Mouse (Mus musculus): Measurements from ENCODE around the gene Ccdc3. TPM values are rescaled to one million over a fixed set of nuclear protein-coding genes. Genes with fewer than 3 reads are reported as not detected.

Gene Ccdc3
- polyA plus RNA-seq, 1 experiment = 0.19 TPM

GRCm38 (mm10) chr2:5194701-5195215, 57.2 kb downstream of the Ccdc3 start:
- Histone ChIP-seq H3ac (ENCODE audit: control insufficient read depth, insufficient read length, low read depth) (no peak overlapping the region), H3K79me3 (ENCODE audit: low read depth) (no peaks in the 10 kb centered on the region), H3K79me2 (ENCODE audit: control insufficient read depth, insufficient read depth) (no peaks in the 10 kb centered on the region), H3K27me3 (ENCODE audit: control insufficient read depth, insufficient read depth, insufficient read length) (no peaks in the 10 kb centered on the region), H3K4me3 (ENCODE audit: insufficient read depth, poor library complexity, severe bottlenecking) (no peak overlapping the region), H3K36me3 (ENCODE audit: control insufficient read depth, insufficient read depth) (no peaks in the 10 kb centered on the region)
- no peak for TF ChIP-seq FOSL1 (IDR thresholded peaks at IDR 0.05; ENCODE audit: insufficient read depth, low read length, poor library complexity, severe bottlenecking)
- no peak for TF ChIP-seq MYOG (IDR thresholded peaks at IDR 0.05; ENCODE audit: control insufficient read depth, extremely low read depth, insufficient read length)
- no peak for TF ChIP-seq MYOD1 (IDR thresholded peaks at IDR 0.05; ENCODE audit: control insufficient read depth, insufficient read length, low read depth)
- no peak for TF ChIP-seq CTCF (IDR thresholded peaks at IDR 0.05; ENCODE audit: control insufficient read depth, insufficient read depth, insufficient read length)
- no peak for TF ChIP-seq MAX (IDR thresholded peaks at IDR 0.05)
- no peak for TF ChIP-seq CEBPB (IDR thresholded peaks at IDR 0.05; ENCODE audit: low read depth)

- Histone ChIP-seq H3K36me3 (ENCODE audit: control insufficient read depth, insufficient read depth) (no peaks in the 10 kb centered on the region), H3K4me3 (ENCODE audit: insufficient read depth, poor library complexity, severe bottlenecking) (no peak overlapping the region), H3K79me2 (ENCODE audit: control insufficient read depth, insufficient read depth) (no peaks in the 10 kb centered on the region), H3ac (ENCODE audit: control insufficient read depth, insufficient read length, low read depth) (no peak overlapping the region), H3K27me3 (ENCODE audit: control insufficient read depth, insufficient read depth, insufficient read length) (no peaks in the 10 kb centered on the region), H3K79me3 (ENCODE audit: low read depth) (no peaks in the 10 kb centered on the region)
- TF ChIP-seq FOSL1 (IDR thresholded peaks at IDR 0.05; ENCODE audit: insufficient read depth, low read length, poor library complexity, severe bottlenecking) (no peak), USF1 (IDR thresholded peaks at IDR 0.05; ENCODE audit: low read depth) (no peak), CEBPB (IDR thresholded peaks at IDR 0.05; ENCODE audit: low read depth) (no peak), MAX (IDR thresholded peaks at IDR 0.05) (no peak), MYOG (IDR thresholded peaks at IDR 0.05; ENCODE audit: control insufficient read depth, extremely low read depth, insufficient read length) (no peak), MYOD1 (IDR thresholded peaks at IDR 0.05; ENCODE audit: control insufficient read depth, insufficient read length, low read depth) (no peak), CTCF (IDR thresholded peaks at IDR 0.05; ENCODE audit: control insufficient read depth, insufficient read depth, insufficient read length) (no peak)
Measured at GRCm38 (mm10) chr2:5197486-5197885, 59.9 kb downstream of the Ccdc3 start.

- Histone ChIP-seq H3ac (ENCODE audit: control insufficient read depth, insufficient read length, low read depth) (no peak overlapping the region), H3K4me3 (ENCODE audit: insufficient read depth, poor library complexity, severe bottlenecking) (no peak overlapping the region), H3K36me3 (ENCODE audit: control insufficient read depth, insufficient read depth) (no peaks in the 10 kb centered on the region), H3K79me2 (ENCODE audit: control insufficient read depth, insufficient read depth) (no peaks in the 10 kb centered on the region), H3K27me3 (ENCODE audit: control insufficient read depth, insufficient read depth, insufficient read length) (no peaks in the 10 kb centered on the region), H3K79me3 (ENCODE audit: low read depth) (no peaks in the 10 kb centered on the region)
- TF ChIP-seq CEBPB (IDR thresholded peaks at IDR 0.05; ENCODE audit: low read depth) = no peak
- TF ChIP-seq FOSL1 (IDR thresholded peaks at IDR 0.05; ENCODE audit: insufficient read depth, low read length, poor library complexity, severe bottlenecking) = no peak
- no peak for TF ChIP-seq MAX (IDR thresholded peaks at IDR 0.05)
- TF ChIP-seq MYOG (IDR thresholded peaks at IDR 0.05; ENCODE audit: control insufficient read depth, extremely low read depth, insufficient read length) = no peak
- TF ChIP-seq CTCF (IDR thresholded peaks at IDR 0.05; ENCODE audit: control insufficient read depth, insufficient read depth, insufficient read length) = no peak
- no peak for TF ChIP-seq MYOD1 (IDR thresholded peaks at IDR 0.05; ENCODE audit: control insufficient read depth, insufficient read length, low read depth)
- no peak for TF ChIP-seq USF1 (IDR thresholded peaks at IDR 0.05; ENCODE audit: low read depth)
Measured at GRCm38 (mm10) chr2:5199289-5199688, 61.7 kb downstream of the Ccdc3 start.

GRCm38 (mm10) chr2:5200817-5201364, 63.3 kb downstream of the Ccdc3 start:
- H3K36me3 ChIP-seq (ENCODE audit: control insufficient read depth, insufficient read depth) = no peaks in the 10 kb centered on the region
- H3K4me3 ChIP-seq (ENCODE audit: insufficient read depth, poor library complexity, severe bottlenecking) = no peak overlapping the region
- TF ChIP-seq CTCF (IDR thresholded peaks at IDR 0.05; ENCODE audit: control insufficient read depth, insufficient read depth, insufficient read length) (no peak), MYOG (IDR thresholded peaks at IDR 0.05; ENCODE audit: control insufficient read depth, extremely low read depth, insufficient read length) (no peak), MAX (IDR thresholded peaks at IDR 0.05) (no peak), FOSL1 (IDR thresholded peaks at IDR 0.05; ENCODE audit: insufficient read depth, low read length, poor library complexity, severe bottlenecking) (no peak), USF1 (IDR thresholded peaks at IDR 0.05; ENCODE audit: low read depth) (no peak), CEBPB (IDR thresholded peaks at IDR 0.05; ENCODE audit: low read depth) (no peak), MYOD1 (IDR thresholded peaks at IDR 0.05; ENCODE audit: control insufficient read depth, insufficient read length, low read depth) (no peak)
- H3ac ChIP-seq (ENCODE audit: control insufficient read depth, insufficient read length, low read depth) = no peak overlapping the region
- no peaks in the 10 kb centered on the region for H3K79me3 ChIP-seq (ENCODE audit: low read depth)
- no peaks in the 10 kb centered on the region for H3K27me3 ChIP-seq (ENCODE audit: control insufficient read depth, insufficient read depth, insufficient read length)
- no peaks in the 10 kb centered on the region for H3K79me2 ChIP-seq (ENCODE audit: control insufficient read depth, insufficient read depth)

- TF ChIP-seq MAX (IDR thresholded peaks at IDR 0.05) (no peak), MYOG (IDR thresholded peaks at IDR 0.05; ENCODE audit: control insufficient read depth, extremely low read depth, insufficient read length) (no peak), CTCF (IDR thresholded peaks at IDR 0.05; ENCODE audit: control insufficient read depth, insufficient read depth, insufficient read length) (no peak), FOSL1 (IDR thresholded peaks at IDR 0.05; ENCODE audit: insufficient read depth, low read length, poor library complexity, severe bottlenecking) (no peak), USF1 (IDR thresholded peaks at IDR 0.05; ENCODE audit: low read depth) (no peak), MYOD1 (IDR thresholded peaks at IDR 0.05; ENCODE audit: control insufficient read depth, insufficient read length, low read depth) (no peak), CEBPB (IDR thresholded peaks at IDR 0.05; ENCODE audit: low read depth) (no peak)
- Histone ChIP-seq H3K27me3 (ENCODE audit: control insufficient read depth, insufficient read depth, insufficient read length) (no peaks in the 10 kb centered on the region), H3K79me3 (ENCODE audit: low read depth) (no peaks in the 10 kb centered on the region), H3K4me3 (ENCODE audit: insufficient read depth, poor library complexity, severe bottlenecking) (no peak overlapping the region), H3ac (ENCODE audit: control insufficient read depth, insufficient read length, low read depth) (no peak overlapping the region), H3K36me3 (ENCODE audit: control insufficient read depth, insufficient read depth) (no peaks in the 10 kb centered on the region), H3K79me2 (ENCODE audit: control insufficient read depth, insufficient read depth) (no peaks in the 10 kb centered on the region)
Measured at GRCm38 (mm10) chr2:5203146-5203545, 65.6 kb downstream of the Ccdc3 start.
